Mouse (Mus musculus) hindbrain, embryonic 11.5 days (tissue): ENCODE measurements at regions not wholly inside any gene's neighbourhood (a gene's known extent, or its start where the extent isn't known, plus 50 kb on each side); places are given as distances from the start of the nearest gene placed in this dataset.
A peak's percentile ranks its signal among the peaks of the same experiment; 100 is the strongest.

Source experiments
- ATAC-seq: fragments of 200-750 bp; cut with Nextera tagmentation; 2 replicates; pipeline ENCODE4 v1.8.0; 2017; ENCODE audit warnings: mild to moderate bottlenecking, moderate TSS enrichment, moderate library complexity; ENCODE audit not compliant: low FRiP score
- DNase-seq: peaks from one replicate; pipeline ENCODE4 v3.0.0-alpha.2; 2015; ENCODE audit warnings: low spot score
- H3K27ac ChIP-seq: fragments of 300-500 bp; sonication (generic); 2 replicates; pipeline ENCODE4 v1.5.1; 2014; ENCODE audit warnings: mild to moderate bottlenecking, low read depth, low read length
- H3K27me3 ChIP-seq: fragments of 300-500 bp; sonication (generic); 2 replicates; pipeline ENCODE4 v1.6.1; 2014; ENCODE audit warnings: mild to moderate bottlenecking, low read length, moderate library complexity, mixed read lengths; ENCODE audit not compliant: control insufficient read depth, insufficient read depth
- H3K36me3 ChIP-seq: fragments of 300-500 bp; sonication (generic); 2 replicates; pipeline ENCODE4 v1.6.1; 2014; ENCODE audit warnings: mild to moderate bottlenecking, low read length, moderate library complexity, mixed read lengths; ENCODE audit not compliant: control insufficient read depth, insufficient read depth
- H3K4me1 ChIP-seq: fragments of 300-500 bp; sonication (generic); replicated peaks from 2 replicates; pipeline ENCODE4 v1.6.1; 2014; ENCODE audit warnings: low read length, mixed read lengths; ENCODE audit not compliant: control insufficient read depth, insufficient read depth
- H3K4me2 ChIP-seq: fragments of 300-500 bp; sonication (generic); replicated peaks from 2 replicates; pipeline ENCODE4 v1.6.1; 2014; ENCODE audit warnings: mild to moderate bottlenecking, low read depth, low read length
- H3K4me3 ChIP-seq: fragments of 300-500 bp; sonication (generic); 2 replicates; pipeline ENCODE4 v1.5.1; 2014; ENCODE audit warnings: low read depth, low read length
- H3K9ac ChIP-seq: fragments of 300-500 bp; sonication (generic); 2 replicates; pipeline ENCODE4 v1.6.1; 2014; ENCODE audit warnings: low read depth, low read length
- H3K9me3 ChIP-seq: fragments of 300-500 bp; sonication (generic); 2 replicates; pipeline ENCODE4 v1.6.1; 2016; ENCODE audit warnings: low read length; ENCODE audit not compliant: control insufficient read depth
- WGBS: fragments of 180-500 bp; shearing (Covaris S2); extraction: QIAGEN DNeasy Blood & Tissue Kit; methylation state at CpG from one replicate; pipeline ENCODE4 v1.1.7; 2014; 5-methylcytosine and 5-hydroxymethylcytosine counted together

DNA sequence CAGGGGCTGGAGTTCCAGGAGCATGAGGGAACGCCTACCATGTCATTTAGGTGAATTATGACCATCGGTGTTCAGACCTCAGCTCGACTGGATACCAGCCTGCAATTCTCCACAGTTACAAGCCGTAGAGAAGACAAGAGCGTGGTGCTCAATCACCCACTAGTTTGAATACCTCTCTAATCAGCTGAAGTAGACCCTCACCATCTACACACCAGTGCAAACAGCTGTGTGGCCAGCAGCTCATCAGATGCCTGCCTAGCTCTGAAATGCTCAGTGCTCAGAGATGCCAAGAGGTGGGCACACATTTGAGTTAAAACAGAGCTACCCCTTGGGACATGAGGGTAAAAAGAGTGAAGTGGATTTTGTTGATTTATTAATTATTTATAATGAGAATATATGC is 660.2 kb downstream of the Magi1 start:
- no peaks in the 10 kb centered on the region for H3K9me3 ChIP-seq
- no peak for DNase-seq
- ATAC-seq = no peak
- H3K36me3 ChIP-seq = no peaks in the 10 kb centered on the region
- no peak overlapping the region for H3K4me2 ChIP-seq
- no peaks in the 10 kb centered on the region for H3K27me3 ChIP-seq
- H3K27ac ChIP-seq = no peak overlapping the region
- no peaks in the 10 kb centered on the region for H3K4me1 ChIP-seq
- H3K4me3 ChIP-seq = no peak overlapping the region
- no peak overlapping the region for H3K9ac ChIP-seq
- 40% methylated on average over 5 of the region's 5 CpGs for WGBS

DNA sequence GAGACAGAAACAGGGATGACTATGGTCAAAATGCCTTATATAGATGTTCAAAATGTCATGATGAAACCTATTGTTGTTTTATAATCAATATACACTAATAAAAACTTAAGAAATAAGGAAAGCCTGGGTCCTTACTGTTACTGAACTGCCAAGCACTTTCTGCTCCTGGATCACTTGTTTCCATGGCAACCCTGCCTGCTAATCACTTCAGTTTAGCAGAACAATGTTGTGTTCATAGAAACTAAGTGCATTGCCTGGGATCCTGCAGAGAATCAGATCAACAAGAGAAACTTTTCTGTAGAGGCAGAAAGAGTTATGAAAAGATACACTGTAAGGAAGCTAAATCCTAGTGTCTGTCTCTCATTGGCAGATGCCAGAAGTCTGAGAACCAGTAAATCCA is 666.8 kb downstream of the Magi1 start:
- Histone ChIP-seq H3K4me2 (no peak overlapping the region), H3K27me3 (no peaks in the 10 kb centered on the region), H3K36me3 (no peaks in the 10 kb centered on the region), H3K27ac (no peak overlapping the region), H3K9ac (no peak overlapping the region), H3K4me3 (no peak overlapping the region), H3K9me3 (no peaks in the 10 kb centered on the region), H3K4me1 (no peaks in the 10 kb centered on the region)
- DNase-seq (no peak), ATAC-seq (no peak)

DNA sequence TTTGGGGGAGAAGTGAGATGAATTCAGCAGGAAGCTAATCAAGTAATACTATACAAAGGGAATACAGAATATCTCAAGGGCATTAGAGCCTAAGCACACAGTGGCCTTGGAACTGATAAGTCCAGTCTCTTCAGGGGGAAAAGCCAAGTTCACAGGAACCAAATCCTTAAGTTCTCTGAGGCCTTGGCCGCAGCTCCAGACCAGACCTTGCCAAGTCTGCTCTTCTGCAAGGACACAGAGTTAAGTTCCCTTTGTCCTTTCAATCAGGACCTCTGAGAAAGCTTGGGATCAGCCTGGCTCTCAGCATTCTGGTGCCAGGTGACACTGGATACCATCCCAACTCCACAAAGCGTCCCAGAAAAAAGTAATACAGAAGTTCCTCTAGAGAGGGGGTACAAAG is 657.1 kb upstream of the Adamts9 start:
- WGBS = 94% methylated on average over 2 of the region's 2 CpGs

DNA sequence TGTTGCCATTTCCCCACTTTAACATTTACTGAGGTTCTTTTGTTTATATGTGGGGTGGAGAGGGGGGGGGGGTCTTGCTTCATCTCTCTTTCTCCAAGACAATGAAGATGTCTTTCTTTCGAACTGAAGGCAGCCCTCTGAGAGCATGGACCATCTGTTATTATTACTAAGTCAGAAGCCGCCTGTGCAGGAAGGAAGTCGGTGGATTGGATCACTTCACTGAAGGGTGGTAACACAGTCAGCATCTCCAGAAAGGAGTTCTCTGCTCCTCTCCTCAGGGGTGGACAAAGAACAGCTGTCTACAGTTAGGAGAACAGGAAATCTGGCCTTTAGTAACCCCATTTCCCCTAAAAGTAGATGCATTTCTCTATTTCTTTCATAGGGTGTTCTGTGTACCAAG is 656.1 kb upstream of the Adamts9 start:
- Histone ChIP-seq H3K9me3 (no peaks in the 10 kb centered on the region), H3K27ac (no peak overlapping the region), H3K4me2 (no peak overlapping the region), H3K27me3 (no peaks in the 10 kb centered on the region), H3K36me3 (no peaks in the 10 kb centered on the region), H3K4me3 (no peak overlapping the region), H3K4me1 (no peaks in the 10 kb centered on the region), H3K9ac (no peak overlapping the region)
- DNase-seq = no peak
- no peak for ATAC-seq
- WGBS = 65% methylated on average over 3 of the region's 3 CpGs

More for the DNA sequence above, 657.1 kb upstream of the Adamts9 start:
- no peaks in the 10 kb centered on the region for H3K36me3 ChIP-seq
- H3K27ac ChIP-seq = no peak overlapping the region
- H3K4me1 ChIP-seq = no peaks in the 10 kb centered on the region
- DNase-seq = no peak
- no peak overlapping the region for H3K4me3 ChIP-seq
- no peak for ATAC-seq
- H3K9ac ChIP-seq = no peak overlapping the region
- no peaks in the 10 kb centered on the region for H3K9me3 ChIP-seq
- H3K27me3 ChIP-seq = no peaks in the 10 kb centered on the region
- H3K4me2 ChIP-seq = no peak overlapping the region

DNA sequence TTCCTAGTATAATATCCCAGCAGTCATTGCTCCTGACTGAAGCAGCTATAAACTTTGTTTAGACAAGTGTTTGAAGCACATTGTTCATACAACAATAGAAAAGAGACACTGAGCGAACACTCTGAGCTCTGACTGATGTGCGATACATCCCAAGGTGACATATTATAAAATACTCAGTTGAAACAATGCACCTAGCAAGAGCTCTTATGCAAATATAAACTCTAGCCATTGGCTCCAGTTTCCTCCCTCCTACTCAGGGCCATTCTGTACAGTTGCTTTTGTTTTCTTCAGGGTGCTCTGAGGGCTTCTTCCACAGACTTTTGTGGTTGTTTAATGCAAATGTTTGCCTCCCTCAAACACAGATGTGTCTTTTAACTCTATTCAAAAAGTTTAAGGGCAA is 646.6 kb upstream of the Adamts9 start:
- H3K4me2 ChIP-seq = no peak overlapping the region
- H3K36me3 ChIP-seq = no peaks in the 10 kb centered on the region
- WGBS = 81% methylated on average over 2 of the region's 2 CpGs
- H3K27ac ChIP-seq = no peak overlapping the region
- H3K9me3 ChIP-seq = no peaks in the 10 kb centered on the region
- no peaks in the 10 kb centered on the region for H3K27me3 ChIP-seq
- no peaks in the 10 kb centered on the region for H3K4me1 ChIP-seq
- H3K4me3 ChIP-seq = no peak overlapping the region
- no peak overlapping the region for H3K9ac ChIP-seq
- ATAC-seq = no peak
- no peak for DNase-seq

DNA sequence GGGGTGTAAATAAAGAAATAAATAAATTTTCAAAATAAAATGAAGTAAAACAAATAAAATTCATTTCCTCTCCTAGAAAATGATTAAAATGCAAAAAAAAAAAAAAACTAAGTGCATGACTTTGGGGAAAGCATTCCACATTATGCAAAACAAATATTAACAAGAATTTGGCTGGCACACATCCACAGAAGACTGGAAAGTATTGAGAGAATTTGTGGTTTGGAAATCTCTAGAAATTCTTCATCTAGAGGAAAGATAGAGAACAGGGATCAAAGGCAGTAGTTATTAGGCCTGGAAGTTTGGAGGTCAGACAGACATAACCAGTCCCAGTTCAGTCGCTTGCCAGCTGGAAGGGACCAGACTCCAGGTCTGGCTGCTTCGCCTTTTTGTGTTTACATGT is 643.6 kb upstream of the Adamts9 start:
- Histone ChIP-seq H3K4me2 (no peak overlapping the region), H3K4me1 (no peaks in the 10 kb centered on the region), H3K9me3 (no peaks in the 10 kb centered on the region), H3K4me3 (no peak overlapping the region), H3K9ac (no peak overlapping the region), H3K27ac (no peak overlapping the region), H3K36me3 (no peaks in the 10 kb centered on the region), H3K27me3 (no peaks in the 10 kb centered on the region)
- no peak for DNase-seq
- 92% methylated on average over 2 of the region's 2 CpGs for WGBS
- ATAC-seq = no peak

DNA sequence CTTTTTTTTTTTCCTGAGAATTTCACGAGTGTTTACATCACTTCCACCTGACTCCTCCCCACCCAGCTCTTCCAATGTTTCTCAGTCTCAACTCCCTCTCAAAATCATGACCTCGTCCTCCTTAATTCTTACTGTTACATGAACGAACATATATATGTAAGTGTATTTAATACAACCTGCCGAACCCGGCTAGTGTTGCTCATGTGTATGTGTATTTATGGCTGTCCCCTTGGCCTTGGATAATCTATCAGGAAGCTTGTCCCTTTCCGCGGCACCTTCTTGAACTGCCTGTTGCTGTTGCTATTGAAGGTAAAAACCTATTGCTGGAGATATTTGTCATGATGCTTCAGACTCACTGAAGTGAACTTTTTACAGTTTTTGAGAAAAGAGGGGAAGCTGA is 637.8 kb upstream of the Adamts9 start:
- H3K4me1 ChIP-seq = no peaks in the 10 kb centered on the region
- no peak overlapping the region for H3K4me2 ChIP-seq
- H3K9me3 ChIP-seq = no peaks in the 10 kb centered on the region
- no peaks in the 10 kb centered on the region for H3K27me3 ChIP-seq
- no peak overlapping the region for H3K27ac ChIP-seq
- H3K4me3 ChIP-seq = no peak overlapping the region
- DNase-seq (no peak), ATAC-seq (no peak)
- no peak overlapping the region for H3K9ac ChIP-seq
- no peaks in the 10 kb centered on the region for H3K36me3 ChIP-seq
- 85% methylated on average over 7 of the region's 7 CpGs for whole genome bisulfite sequencing

DNA sequence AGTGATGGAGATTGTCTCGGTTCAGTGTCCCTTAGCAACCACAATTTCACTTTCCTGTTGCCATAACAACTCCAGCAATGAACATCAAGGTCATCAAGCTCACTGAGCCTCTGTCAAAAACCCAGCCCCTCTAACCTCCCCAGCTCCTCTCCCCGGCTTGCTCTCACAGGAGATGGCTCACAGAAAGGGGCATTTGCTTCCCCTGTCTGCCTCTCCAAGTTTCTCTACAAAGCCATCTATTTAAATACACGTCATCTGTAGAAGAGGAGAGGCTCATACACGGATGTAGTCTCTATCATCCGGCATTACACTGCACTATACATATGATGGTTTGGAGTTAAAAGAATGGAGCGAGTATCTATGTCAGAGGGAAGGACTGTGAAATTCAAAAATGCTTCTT is 637.4 kb upstream of the Adamts9 start:
- peak; percentile 7 for DNase-seq

DNA sequence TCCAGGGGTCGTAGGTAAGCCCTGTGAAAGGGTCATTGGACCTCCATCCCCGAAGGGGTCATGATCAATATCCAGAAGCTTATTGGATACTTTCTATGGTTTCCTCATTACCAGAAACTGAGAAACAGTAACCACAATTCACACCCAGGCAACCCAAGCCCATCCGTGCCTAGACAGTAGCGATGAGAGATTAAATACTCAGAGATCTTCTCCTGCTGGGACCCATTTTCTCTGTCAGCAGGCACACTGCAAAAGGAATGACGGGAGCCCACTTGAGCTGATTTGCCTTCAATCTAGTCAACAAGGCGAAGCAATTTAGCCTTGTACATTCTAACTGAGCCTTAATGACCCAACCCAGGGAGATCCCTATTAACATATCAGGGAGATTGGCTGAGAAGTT is 632.0 kb upstream of the Adamts9 start:
- 69% methylated on average over 6 of the region's 6 CpGs for WGBS
- H3K9me3 ChIP-seq = no peaks in the 10 kb centered on the region
- H3K4me2 ChIP-seq = no peak overlapping the region
- no peak overlapping the region for H3K9ac ChIP-seq
- H3K4me1 ChIP-seq = no peaks in the 10 kb centered on the region
- no peaks in the 10 kb centered on the region for H3K27me3 ChIP-seq
- no peak for ATAC-seq
- no peak overlapping the region for H3K27ac ChIP-seq
- no peak overlapping the region for H3K4me3 ChIP-seq
- DNase-seq = no peak
- no peaks in the 10 kb centered on the region for H3K36me3 ChIP-seq

More for the DNA sequence above, 637.4 kb upstream of the Adamts9 start:
- Histone ChIP-seq H3K4me1 (no peaks in the 10 kb centered on the region), H3K9me3 (no peaks in the 10 kb centered on the region), H3K36me3 (no peaks in the 10 kb centered on the region), H3K27ac (no peak overlapping the region), H3K4me2 (no peak overlapping the region), H3K27me3 (no peaks in the 10 kb centered on the region), H3K4me3 (no peak overlapping the region), H3K9ac (no peak overlapping the region)
- WGBS = 58% methylated on average over 6 of the region's 6 CpGs
- ATAC-seq = no peak
